Mouse (Mus musculus) liver, postnatal 0 days (tissue): Measurements from ENCODE around the gene Ppp6c.

Experiments
- CTCF ChIP-seq: sonication (generic); IDR thresholded peaks from 2 replicates; pipeline ENCODE4 v1.5.1; 2016; ENCODE audit warnings: antibody characterized with exemption, low read depth
- EP300 ChIP-seq: IDR thresholded peaks from 2 replicates; pipeline ENCODE4 v1.6.1; 2016; ENCODE audit warnings: antibody characterized with exemption, low read depth, mild to moderate bottlenecking

GRCm38 (mm10) chr2:39226731-39227130 lies 480 bp upstream of the Ppp6c start:
- TF ChIP-seq CTCF (no peak), EP300 (no peak)
